Mouse (Mus musculus): ENCODE measurements at regions not wholly inside any gene's neighbourhood (a gene's known extent, or its start where the extent isn't known, plus 50 kb on each side); places are given as distances from the start of the nearest gene placed in this dataset.

- TF ChIP-seq USF1 (IDR thresholded peaks at IDR 0.05; ENCODE audit: low read depth) = no peak
- no peak for TF ChIP-seq MAX (IDR thresholded peaks at IDR 0.05; ENCODE audit: low read depth)
- no peak for TF ChIP-seq POLR2A (IDR thresholded peaks at IDR 0.05; ENCODE audit: insufficient read length, low read depth)
- no peak for TF ChIP-seq CEBPB (IDR thresholded peaks at IDR 0.05; ENCODE audit: insufficient read depth, poor library complexity, severe bottlenecking)
- TF ChIP-seq TCF3 (IDR thresholded peaks at IDR 0.05; ENCODE audit: insufficient read length, low read depth) = no peak
- TF ChIP-seq TCF12 (IDR thresholded peaks at IDR 0.05; ENCODE audit: insufficient read depth, poor library complexity, severe bottlenecking) = no peak
- TF ChIP-seq MYOG (IDR thresholded peaks at IDR 0.05; ENCODE audit: control insufficient read depth in 1 of 3, insufficient read depth in 1 of 3, insufficient read length in 2 of 3, low read depth in 2 of 3) = no peak
- no peak for TF ChIP-seq SRF (IDR thresholded peaks at IDR 0.05; ENCODE audit: control insufficient read depth, insufficient read length, low read depth)
Measured at GRCm38 (mm10) chr14:79890280-79890679, 93.6 kb upstream of the Olfm4 start.
